Mouse (Mus musculus) midbrain, embryonic 12.5 days (tissue): ENCODE measurements at regions not wholly inside any gene's neighbourhood (a gene's known extent, or its start where the extent isn't known, plus 50 kb on each side); places are given as distances from the start of the nearest gene placed in this dataset.

Experiments
- ATAC-seq: fragments of 200-750 bp; cut with Nextera tagmentation; 2 replicates; pipeline ENCODE4 v1.8.0; 2017; ENCODE audit warnings: low read depth, moderate TSS enrichment, moderate library complexity; ENCODE audit not compliant: low FRiP score
- H3K27ac ChIP-seq: fragments of 300-500 bp; sonication (generic); replicated peaks from 2 replicates; pipeline ENCODE4 v1.5.1; 2016; ENCODE audit warnings: mild to moderate bottlenecking
- H3K27me3 ChIP-seq: fragments of 300-500 bp; sonication (generic); 2 replicates; pipeline ENCODE4 v1.6.1; 2016; ENCODE audit warnings: mild to moderate bottlenecking
- H3K36me3 ChIP-seq: fragments of 300-500 bp; sonication (generic); 2 replicates; pipeline ENCODE4 v1.6.1; 2016
- H3K4me1 ChIP-seq: fragments of 300-500 bp; sonication (generic); 2 replicates; pipeline ENCODE4 v1.6.1; 2016
- H3K4me2 ChIP-seq: fragments of 300-500 bp; sonication (generic); replicated peaks from 2 replicates; pipeline ENCODE4 v1.6.1; 2016; ENCODE audit warnings: mild to moderate bottlenecking, moderate library complexity
- H3K4me3 ChIP-seq: fragments of 300-500 bp; sonication (generic); 2 replicates; pipeline ENCODE4 v1.5.1; 2016; ENCODE audit warnings: mild to moderate bottlenecking
- H3K9ac ChIP-seq: fragments of 300-500 bp; sonication (generic); replicated peaks from 2 replicates; pipeline ENCODE4 v1.6.1; 2016; ENCODE audit warnings: mild to moderate bottlenecking, moderate library complexity
- H3K9me3 ChIP-seq: fragments of 300-500 bp; sonication (generic); 2 replicates; pipeline ENCODE4 v1.6.1; 2016; ENCODE audit warnings: mild to moderate bottlenecking
- WGBS: fragments of 180-500 bp; shearing (Covaris S2); methylation state at CpG from one replicate; pipeline ENCODE4 v1.1.7; 2016; 5-methylcytosine and 5-hydroxymethylcytosine counted together

DNA sequence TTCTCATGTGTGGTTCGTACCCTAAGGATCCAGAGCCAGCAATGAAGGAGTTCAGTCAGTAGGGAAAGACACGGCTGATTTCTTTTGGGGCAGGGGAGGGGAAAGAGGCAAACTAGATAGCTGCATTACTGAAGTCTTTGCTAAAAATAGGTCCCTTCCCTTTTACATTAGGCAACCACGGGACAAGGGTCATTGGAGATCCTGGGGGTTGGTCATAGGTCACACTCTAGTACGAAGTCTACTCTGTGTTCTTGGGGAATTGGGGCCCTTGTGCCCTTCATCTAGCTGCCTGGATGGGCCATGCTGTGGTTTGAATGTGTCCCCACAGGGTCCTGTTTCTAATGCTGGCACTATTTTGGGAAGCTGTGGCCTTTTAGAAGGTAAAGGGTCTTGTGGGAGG is 229.6 kb upstream of the 4931429L15Rik start:
- Histone ChIP-seq H3K27me3 (peaks cover 64% of the 10 kb centered on the region), H3K4me2 (no peak overlapping the region), H3K27ac (no peak overlapping the region), H3K9ac (no peak overlapping the region), H3K4me1 (peaks cover 2% of the 10 kb centered on the region), H3K4me3 (no peak overlapping the region), H3K36me3 (no peaks in the 10 kb centered on the region), H3K9me3 (no peaks in the 10 kb centered on the region)
- WGBS = 81% methylated on average over 4 of the region's 4 CpGs
- ATAC-seq = no peak

GRCm38 (mm10) chr9:46544326-46544725 is 224.5 kb upstream of the 4931429L15Rik start:
- H3K36me3 ChIP-seq = no peaks in the 10 kb centered on the region
- H3K9ac ChIP-seq = no peak overlapping the region
- no peak overlapping the region for H3K4me3 ChIP-seq
- H3K27ac ChIP-seq = no peak overlapping the region
- peaks cover 20% of the 10 kb centered on the region for H3K27me3 ChIP-seq
- WGBS = 90% methylated on average over 3 of the region's 3 CpGs
- H3K9me3 ChIP-seq = no peaks in the 10 kb centered on the region
- no peak overlapping the region for H3K4me2 ChIP-seq
- no peaks in the 10 kb centered on the region for H3K4me1 ChIP-seq
- no peak for ATAC-seq

DNA sequence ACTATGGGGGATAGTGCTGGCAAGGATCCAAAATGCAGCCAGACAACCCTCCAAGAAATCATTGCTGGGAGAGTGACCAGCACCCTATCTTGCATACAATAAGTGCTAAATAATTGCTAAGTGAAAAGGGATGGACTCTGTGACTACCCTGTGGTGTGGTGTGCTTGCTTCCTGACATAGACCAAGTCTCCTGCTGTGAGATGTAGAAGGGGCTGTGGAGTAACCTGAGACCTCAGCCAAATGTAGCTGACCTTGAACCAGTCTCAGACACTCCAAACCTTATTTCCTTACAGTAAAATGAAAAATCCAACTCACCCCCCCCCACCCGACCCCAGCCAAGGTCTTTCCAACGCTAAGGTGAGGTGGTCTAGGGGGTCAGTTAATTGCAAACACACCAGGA is 221.2 kb upstream of the 4931429L15Rik start:
- no peak for ATAC-seq
- H3K27ac ChIP-seq = no peak overlapping the region
- no peak overlapping the region for H3K4me3 ChIP-seq

GRCm38 (mm10) chr9:46538616-46539015 is 218.8 kb upstream of the 4931429L15Rik start:
- H3K36me3 ChIP-seq = no peaks in the 10 kb centered on the region
- H3K27me3 ChIP-seq = peaks cover 10% of the 10 kb centered on the region; the same call in 1 of the 2 replicates
- no peak for ATAC-seq
- no peaks in the 10 kb centered on the region for H3K9me3 ChIP-seq
- no peak overlapping the region for H3K9ac ChIP-seq
- no peak overlapping the region for H3K4me2 ChIP-seq
- no peak overlapping the region for H3K4me3 ChIP-seq
- no peak overlapping the region for H3K27ac ChIP-seq
- no peaks in the 10 kb centered on the region for H3K4me1 ChIP-seq
- WGBS = 75% methylated on average over 2 of the region's 4 CpGs

More for the DNA sequence above, 221.2 kb upstream of the 4931429L15Rik start:
- Histone ChIP-seq H3K27me3 (peaks cover 15% of the 10 kb centered on the region), H3K9me3 (no peaks in the 10 kb centered on the region), H3K9ac (no peak overlapping the region), H3K4me2 (no peak overlapping the region), H3K36me3 (no peaks in the 10 kb centered on the region), H3K4me1 (no peaks in the 10 kb centered on the region)
- WGBS = 73% methylated on average over 2 of the region's 2 CpGs

DNA sequence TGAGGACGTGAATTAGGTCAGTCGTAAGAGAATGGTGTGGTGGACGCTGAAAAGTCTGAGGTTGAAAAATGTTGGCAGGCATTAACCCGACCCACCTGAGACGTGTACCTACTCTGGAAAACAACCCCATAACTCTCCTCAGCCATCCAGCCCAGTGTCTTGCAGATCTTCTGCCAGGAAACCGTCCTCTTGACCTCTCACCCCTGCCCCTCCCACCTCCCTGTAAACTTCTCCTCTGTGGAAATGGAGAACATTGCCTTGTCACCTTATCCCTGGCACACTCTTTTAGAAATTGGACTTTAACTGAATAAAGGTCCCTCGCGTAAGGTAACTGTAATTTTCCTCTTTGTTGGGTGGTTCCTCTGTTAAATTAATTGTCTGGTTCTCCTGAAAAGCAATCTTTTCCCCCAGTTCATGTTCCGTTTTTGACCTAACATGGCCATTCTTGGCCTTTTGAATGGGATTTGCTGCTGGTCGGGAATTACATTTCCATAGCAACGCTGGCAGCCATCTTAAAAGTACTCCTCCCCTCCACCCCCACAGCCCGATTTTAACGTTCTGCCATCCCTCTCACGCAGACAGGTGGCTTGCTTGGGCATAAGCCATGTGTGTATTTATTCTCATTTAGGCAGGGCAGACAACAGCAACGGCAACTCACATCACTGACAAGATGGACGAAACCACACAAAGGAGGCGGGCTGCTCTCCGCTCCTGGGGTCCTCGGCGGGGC is 196.8 kb upstream of the 4931429L15Rik start:
- WGBS = 84% methylated on average over 20 of the region's 20 CpGs
- H3K4me3 ChIP-seq = no peak overlapping the region

GRCm38 (mm10) chr9:46512276-46513051 is 192.7 kb upstream of the 4931429L15Rik start:
- no peak overlapping the region for H3K27ac ChIP-seq
- no peak for ATAC-seq
- no peak overlapping the region for H3K4me3 ChIP-seq
- 0 out of 2 replicates have a peak, but pooled peaks cover 3% of the 10 kb centered on the region for H3K9me3 ChIP-seq
- H3K4me2 ChIP-seq = no peak overlapping the region
- no peaks in the 10 kb centered on the region for H3K36me3 ChIP-seq
- no peak overlapping the region for H3K9ac ChIP-seq
- no peaks in the 10 kb centered on the region for H3K27me3 ChIP-seq
- 74% methylated on average over 6 of the region's 6 CpGs for WGBS
- peaks cover 8% of the 10 kb centered on the region for H3K4me1 ChIP-seq

More for the DNA sequence above, 196.8 kb upstream of the 4931429L15Rik start:
- 0 out of 2 replicates have a peak, but pooled peaks cover 2% of the 10 kb centered on the region for H3K27me3 ChIP-seq
- H3K4me2 ChIP-seq = no peak overlapping the region
- H3K9me3 ChIP-seq = 0 out of 2 replicates have a peak, but pooled peaks cover 3% of the 10 kb centered on the region
- 0 out of 2 replicates have a peak, but pooled peaks cover 2% of the 10 kb centered on the region for H3K4me1 ChIP-seq
- H3K9ac ChIP-seq = no peak overlapping the region
- H3K27ac ChIP-seq = no peak overlapping the region
- no peak for ATAC-seq
- no peaks in the 10 kb centered on the region for H3K36me3 ChIP-seq

DNA sequence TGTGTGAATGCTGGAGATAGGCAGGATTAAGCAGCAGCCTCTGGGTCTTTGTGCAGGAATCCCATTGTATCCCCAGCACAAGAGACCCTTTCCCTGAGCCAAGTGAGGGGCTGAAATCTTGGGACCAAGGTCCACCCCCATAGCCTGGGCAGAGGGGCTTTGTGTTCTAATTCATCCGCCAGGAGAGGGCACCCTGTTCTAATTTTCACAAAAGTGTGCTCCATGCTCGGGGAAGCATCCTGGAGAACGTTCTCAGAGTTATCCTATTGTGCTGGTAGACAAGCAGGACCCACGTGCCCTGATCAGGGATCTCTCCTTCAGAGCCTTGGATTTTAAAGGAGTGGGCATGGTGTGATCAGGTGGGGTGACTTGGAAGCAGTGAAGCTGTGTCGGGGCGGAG is 191.5 kb upstream of the 4931429L15Rik start:
- Histone ChIP-seq H3K4me3 (no peak overlapping the region), H3K27me3 (no peaks in the 10 kb centered on the region), H3K36me3 (no peaks in the 10 kb centered on the region), H3K27ac (no peak overlapping the region), H3K4me2 (no peak overlapping the region), H3K9ac (no peak overlapping the region), H3K4me1 (peaks cover 8% of the 10 kb centered on the region), H3K9me3 (0 out of 2 replicates have a peak, but pooled peaks cover 3% of the 10 kb centered on the region)
- ATAC-seq = no peak
- WGBS = 39% methylated on average over 6 of the region's 6 CpGs

GRCm38 (mm10) chr9:46509896-46510295 is 190.1 kb upstream of the 4931429L15Rik start:
- Histone ChIP-seq H3K9ac (no peak overlapping the region), H3K9me3 (0 out of 2 replicates have a peak, but pooled peaks cover 3% of the 10 kb centered on the region), H3K4me2 (no peak overlapping the region), H3K27ac (no peak overlapping the region), H3K4me1 (peaks cover 10% of the 10 kb centered on the region), H3K27me3 (0 out of 2 replicates have a peak, but pooled peaks cover 3% of the 10 kb centered on the region), H3K4me3 (no peak overlapping the region), H3K36me3 (no peaks in the 10 kb centered on the region)
- ATAC-seq = no peak
- WGBS = 72% methylated on average over 5 of the region's 5 CpGs

DNA sequence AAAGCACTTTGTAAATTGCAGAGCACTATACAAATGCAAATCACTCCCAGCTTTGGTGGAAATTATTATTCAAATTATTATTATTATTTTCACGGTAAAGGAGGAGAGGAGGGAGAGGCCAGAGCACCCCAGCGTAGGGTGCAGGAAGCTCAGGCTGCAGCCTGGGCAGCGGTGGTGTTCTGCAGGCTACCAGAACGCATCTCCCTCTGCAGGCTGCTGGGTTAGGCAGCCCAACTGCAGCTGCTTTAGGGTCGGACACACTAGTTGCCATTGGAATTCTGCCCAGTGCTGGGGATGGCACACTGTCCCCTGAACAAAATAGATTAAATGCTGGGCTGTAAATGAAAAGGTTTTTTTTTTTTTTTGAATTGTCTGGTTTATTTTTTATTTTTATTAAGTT is 189.7 kb upstream of the 4931429L15Rik start:
- 0 out of 2 replicates have a peak, but pooled peaks cover 3% of the 10 kb centered on the region for H3K9me3 ChIP-seq
- no peak overlapping the region for H3K4me2 ChIP-seq
- no peak overlapping the region for H3K27ac ChIP-seq
- H3K9ac ChIP-seq = no peak overlapping the region
- WGBS = 13% methylated on average over 5 of the region's 5 CpGs
- H3K27me3 ChIP-seq = 0 out of 2 replicates have a peak, but pooled peaks cover 3% of the 10 kb centered on the region
- peaks cover 14% of the 10 kb centered on the region for H3K4me1 ChIP-seq
- no peak for ATAC-seq
- H3K4me3 ChIP-seq = no peak overlapping the region
- no peaks in the 10 kb centered on the region for H3K36me3 ChIP-seq

- Histone ChIP-seq H3K4me3 (no peak overlapping the region), H3K4me2 (no peak overlapping the region), H3K27ac (no peak overlapping the region), H3K4me1 (peaks cover 25% of the 10 kb centered on the region), H3K27me3 (peaks cover 3% of the 10 kb centered on the region; the same call in 1 of the 2 replicates), H3K36me3 (no peaks in the 10 kb centered on the region), H3K9me3 (no peaks in the 10 kb centered on the region), H3K9ac (no peak overlapping the region)
- 90% methylated on average over 4 of the region's 4 CpGs for WGBS
- ATAC-seq = no peak
Measured at GRCm38 (mm10) chr9:46507036-46507435, 187.2 kb upstream of the 4931429L15Rik start.

DNA sequence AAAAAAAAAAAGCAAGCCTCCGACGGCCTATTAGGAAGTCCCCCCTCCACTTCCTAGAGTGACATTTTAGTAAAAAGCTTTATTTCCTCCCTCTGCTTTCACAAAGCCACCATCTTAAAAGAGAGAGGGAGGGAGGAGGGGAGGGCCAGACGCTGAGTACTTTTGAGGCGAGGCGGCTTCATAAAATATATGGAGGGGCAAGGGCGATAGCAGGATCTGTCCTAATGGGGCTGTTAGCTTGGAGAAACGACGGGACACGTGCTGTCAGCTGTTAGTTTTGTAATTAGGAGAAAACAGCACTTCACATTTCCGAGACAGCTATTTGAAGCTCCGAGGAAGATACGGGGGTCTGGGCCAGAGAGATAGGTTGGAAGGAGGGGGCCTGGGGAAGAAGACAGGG is 184.8 kb upstream of the 4931429L15Rik start:
- peaks cover 10% of the 10 kb centered on the region; the same call in 1 of the 2 replicates for H3K27me3 ChIP-seq
- ATAC-seq = no peak
- no peak overlapping the region for H3K27ac ChIP-seq
- no peak overlapping the region for H3K4me3 ChIP-seq
- no peak overlapping the region for H3K4me2 ChIP-seq
- no peaks in the 10 kb centered on the region for H3K9me3 ChIP-seq
- 61% methylated on average over 12 of the region's 12 CpGs for WGBS
- no peak overlapping the region for H3K9ac ChIP-seq
- peaks cover 18% of the 10 kb centered on the region for H3K4me1 ChIP-seq
- no peaks in the 10 kb centered on the region for H3K36me3 ChIP-seq

DNA sequence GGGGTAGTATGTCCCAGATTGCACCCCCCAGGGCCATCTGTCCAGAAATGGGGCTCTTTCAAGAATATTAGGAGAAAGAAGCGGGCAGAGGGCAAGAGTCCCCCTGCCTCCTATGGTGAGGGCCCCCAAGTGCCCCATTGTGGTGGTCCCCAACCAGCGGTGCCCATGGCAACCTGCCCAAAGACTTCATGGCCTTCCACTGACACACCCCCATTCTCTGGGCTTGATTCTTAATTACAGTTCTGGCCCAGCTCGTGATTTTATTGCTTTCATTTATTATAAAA is 184.3 kb upstream of the 4931429L15Rik start:
- ATAC-seq = no peak
- Histone ChIP-seq H3K27me3 (peaks cover 10% of the 10 kb centered on the region; the same call in 1 of the 2 replicates), H3K4me3 (no peak overlapping the region), H3K36me3 (no peaks in the 10 kb centered on the region), H3K4me2 (0 out of 2 replicates have a peak overlapping the region, but pooled peaks have one; percentile 4), H3K27ac (0 out of 2 replicates have a peak overlapping the region, but pooled peaks have one; percentile 25), H3K4me1 (peaks cover 21% of the 10 kb centered on the region), H3K9me3 (no peaks in the 10 kb centered on the region), H3K9ac (no peak overlapping the region)
- 35% methylated on average over 3 of the region's 3 CpGs for WGBS
